Mouse (Mus musculus) hindbrain, embryonic 14.5 days (tissue): Measurements from ENCODE around the gene Cmtm2b. TPM values are rescaled to one million over a fixed set of nuclear protein-coding genes. Genes with fewer than 3 reads are reported as not detected.
A peak's percentile ranks its signal among the peaks of the same experiment; 100 is the strongest.
"Not testable (repeated sequence)": the region's sequence is repeated elsewhere in the genome, so short reads cannot be mapped to it uniquely, and the experiment has no call there.

Source experiments
- ATAC-seq: fragments of 200-750 bp; cut with Nextera tagmentation; 2 replicates; pipeline ENCODE4 v1.8.0; 2017; ENCODE audit warnings: moderate number of reproducible peaks, mild to moderate bottlenecking, moderate TSS enrichment, moderate library complexity; ENCODE audit not compliant: low FRiP score
- DNase-seq: peaks from one replicate; pipeline ENCODE4 v3.0.0-alpha.2; 2015; ENCODE audit warnings: low spot score
- H3K27ac ChIP-seq: fragments of 300-500 bp; sonication (generic); 2 replicates; pipeline ENCODE4 v1.5.1; 2014; ENCODE audit warnings: mild to moderate bottlenecking, moderate library complexity
- H3K27me3 ChIP-seq: fragments of 300-500 bp; sonication (generic); 2 replicates; pipeline ENCODE4 v1.6.1; 2014; ENCODE audit warnings: mild to moderate bottlenecking, low read length, mixed read lengths; ENCODE audit not compliant: control insufficient read depth, insufficient read depth
- H3K36me3 ChIP-seq: fragments of 300-500 bp; sonication (generic); replicated peaks from 2 replicates; pipeline ENCODE4 v1.6.1; 2014; ENCODE audit not compliant: control insufficient read depth, insufficient read depth
- H3K4me1 ChIP-seq: fragments of 300-500 bp; sonication (generic); replicated peaks from 2 replicates; pipeline ENCODE4 v1.6.1; 2014; ENCODE audit warnings: antibody characterized with exemption, low read length, mixed read lengths; ENCODE audit not compliant: control insufficient read depth, insufficient read depth
- H3K4me2 ChIP-seq: fragments of 300-500 bp; sonication (generic); replicated peaks from 2 replicates; pipeline ENCODE4 v1.6.1; 2014; ENCODE audit warnings: mild to moderate bottlenecking, moderate library complexity
- H3K4me3 ChIP-seq: fragments of 300-500 bp; sonication (generic); replicated peaks from 2 replicates; pipeline ENCODE4 v1.5.1; 2014; ENCODE audit warnings: mild to moderate bottlenecking, low read length
- H3K9ac ChIP-seq: fragments of 300-500 bp; sonication (generic); 2 replicates; pipeline ENCODE4 v1.6.1; 2014
- H3K9me3 ChIP-seq: fragments of 300-500 bp; sonication (generic); 2 replicates; pipeline ENCODE4 v1.6.1; 2016; ENCODE audit warnings: low read length; ENCODE audit not compliant: control insufficient read depth
- WGBS: fragments of 180-500 bp; shearing (Covaris S2); extraction: QIAGEN DNeasy Blood & Tissue Kit; methylation state at CpG from one replicate; pipeline ENCODE4 v1.1.7; 2014; 5-methylcytosine and 5-hydroxymethylcytosine counted together
- polyA plus RNA-seq: library from polyadenylated mRNA; unstranded; fragments of >200 nt; fragmentation: Nextera tagmentation; extraction: Ambion mirVana; gene quantifications from 2 replicates; pipeline ENCODE4 v1.2.1, GENCODE M21; 2014

The Cmtm2b gene
- not detected in 2 replicates for polyA plus RNA-seq

DNA sequence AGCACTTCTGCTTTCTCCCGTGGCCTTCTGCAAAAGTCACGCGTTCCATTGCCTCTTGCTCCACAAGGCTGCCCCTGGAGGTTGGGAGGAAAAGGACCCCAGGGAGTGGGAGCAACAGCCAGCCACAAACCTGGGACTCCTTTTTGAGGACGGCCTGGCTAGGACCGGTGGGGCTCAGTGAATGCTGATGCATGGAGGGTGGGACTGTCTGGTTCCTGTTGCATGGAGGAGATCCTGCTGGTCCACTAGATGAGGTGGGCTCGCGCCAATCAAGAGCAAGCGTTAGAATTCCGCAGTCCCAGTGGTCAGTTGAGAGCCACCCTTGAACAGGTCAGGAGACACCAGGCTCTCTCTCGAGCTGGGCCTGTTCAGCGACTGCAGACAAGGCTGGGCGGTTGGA is at the start of gene Cmtm2b:
TSS of gene Cmtm2b (plus strand) at position 301 of the 400 bp plus-strand sequence.
- ATAC-seq, H3K4me2 ChIP-seq, DNase-seq, H3K4me3 ChIP-seq, H3K9me3 ChIP-seq, H3K9ac ChIP-seq, H3K36me3 ChIP-seq, H3K27ac ChIP-seq, H3K27me3 ChIP-seq, H3K4me1 ChIP-seq: not testable (repeated sequence)
- 84% methylated on average over 12 of the region's 12 CpGs for WGBS

DNA sequence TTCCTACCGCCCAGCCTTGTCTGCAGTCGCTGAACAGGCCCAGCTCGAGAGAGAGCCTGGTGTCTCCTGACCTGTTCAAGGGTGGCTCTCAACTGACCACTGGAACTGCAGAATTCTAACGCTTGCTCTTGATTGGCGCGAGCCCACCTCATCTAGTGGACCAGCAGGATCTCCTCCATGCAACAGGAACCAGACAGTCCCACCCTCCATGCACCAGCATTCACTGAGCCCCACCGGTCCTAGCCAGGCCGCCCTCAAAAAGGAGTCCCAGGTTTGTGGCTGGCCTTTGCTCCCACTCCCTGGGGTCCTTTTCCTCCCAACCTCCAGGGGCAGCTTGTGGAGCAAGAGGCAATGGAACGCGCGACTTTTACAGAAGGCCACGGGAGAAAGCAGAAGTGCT is 28.9 kb upstream of the Cmtm2b start, which contains the start of gene Cmtm2a:
TSS of gene Cmtm2a (minus strand) at position 101 of the 400 bp plus-strand sequence.
- H3K4me1 ChIP-seq, H3K27ac ChIP-seq, H3K9me3 ChIP-seq, DNase-seq, ATAC-seq, H3K9ac ChIP-seq, H3K4me2 ChIP-seq, H3K36me3 ChIP-seq, H3K27me3 ChIP-seq, H3K4me3 ChIP-seq: not testable (repeated sequence)
- WGBS = 92% methylated on average over 12 of the region's 12 CpGs

DNA sequence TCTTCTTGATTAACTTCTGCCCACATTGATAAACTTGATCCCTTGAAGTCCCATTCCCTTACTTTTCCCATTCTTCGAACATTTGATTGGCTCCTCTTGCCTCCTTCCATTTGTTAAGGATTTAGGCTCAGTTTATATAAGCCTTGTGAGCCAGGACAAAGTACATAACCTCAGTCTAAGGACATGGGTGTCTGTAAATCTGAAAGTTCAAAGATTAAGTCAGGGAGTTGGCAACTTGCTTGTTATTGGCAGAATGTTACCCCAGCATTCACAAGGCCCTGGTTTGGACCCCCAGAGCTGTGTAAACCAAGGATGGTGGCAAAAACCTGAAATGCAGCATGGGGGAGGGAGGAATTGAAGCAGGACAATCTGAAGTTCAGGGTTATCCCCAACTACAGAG is 27.6 kb upstream of the Cmtm2b start:
- no peaks in the 10 kb centered on the region for H3K9me3 ChIP-seq
- no peaks in the 10 kb centered on the region for H3K4me1 ChIP-seq
- no peak overlapping the region for H3K4me2 ChIP-seq
- no peak overlapping the region for H3K4me3 ChIP-seq
- H3K27ac ChIP-seq = no peak overlapping the region
- H3K27me3 ChIP-seq = no peaks in the 10 kb centered on the region
- ATAC-seq = no peak
- no peak overlapping the region for H3K9ac ChIP-seq
- no peak for DNase-seq
- H3K36me3 ChIP-seq = no peaks in the 10 kb centered on the region
- WGBS = 91% methylated on average over 1 of the region's 1 CpGs

DNA sequence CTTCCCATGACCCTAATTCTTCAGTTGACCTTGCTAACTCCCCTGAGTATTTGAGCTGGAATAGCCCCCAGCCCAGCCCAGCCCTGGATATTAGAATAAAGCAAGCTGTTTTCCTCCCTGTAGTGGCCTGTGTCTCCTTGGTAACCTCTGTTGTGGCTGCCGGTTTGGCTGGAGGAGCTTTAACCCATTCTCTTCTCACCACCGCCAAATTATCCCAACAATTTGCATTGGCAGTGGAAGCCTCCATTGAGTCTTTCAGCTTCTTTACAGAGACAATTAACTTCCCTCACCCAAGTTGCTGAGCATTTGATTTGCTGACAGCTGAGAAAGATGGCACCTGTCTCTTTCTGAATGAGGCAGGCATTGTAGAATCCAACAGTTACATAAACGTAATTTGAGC is 20.5 kb upstream of the Cmtm2b start:
- H3K9me3 ChIP-seq, H3K27me3 ChIP-seq, H3K4me2 ChIP-seq, H3K36me3 ChIP-seq, H3K4me1 ChIP-seq, H3K4me3 ChIP-seq, H3K9ac ChIP-seq: not testable (repeated sequence)
- WGBS = 2% methylated on average over 3 of the region's 3 CpGs
- peak overlapping the region; percentile 14; the same call in 1 of the 2 replicates for H3K27ac ChIP-seq
- ATAC-seq = peak; percentile 60; the same call in 1 of the 2 replicates
- DNase-seq = peak; percentile 36

DNA sequence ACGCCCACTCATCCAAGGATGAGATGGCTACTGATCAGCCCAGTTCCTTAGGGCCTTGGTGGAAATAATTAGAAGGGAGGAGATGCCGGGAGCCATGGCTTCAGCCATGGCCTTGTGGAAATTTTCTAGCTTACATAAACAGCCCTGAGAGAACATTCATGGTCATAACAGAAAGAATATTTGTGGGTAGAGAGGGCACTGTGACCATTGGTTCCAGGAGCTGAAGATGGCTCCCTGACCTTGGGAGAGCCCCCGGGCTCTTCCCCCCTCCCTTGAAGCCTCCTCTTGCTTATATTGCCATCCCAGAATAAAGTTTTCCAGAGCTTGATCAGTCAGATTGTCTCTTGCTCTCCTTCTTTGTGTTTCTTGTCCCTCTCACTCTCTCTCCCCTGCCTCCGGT is 19.5 kb upstream of the Cmtm2b start:
- H3K4me2 ChIP-seq, H3K4me3 ChIP-seq, H3K27me3 ChIP-seq, H3K27ac ChIP-seq, DNase-seq, H3K9me3 ChIP-seq, ATAC-seq, H3K9ac ChIP-seq, H3K36me3 ChIP-seq, H3K4me1 ChIP-seq: not testable (repeated sequence)
- WGBS = 93% methylated on average over 4 of the region's 4 CpGs

DNA sequence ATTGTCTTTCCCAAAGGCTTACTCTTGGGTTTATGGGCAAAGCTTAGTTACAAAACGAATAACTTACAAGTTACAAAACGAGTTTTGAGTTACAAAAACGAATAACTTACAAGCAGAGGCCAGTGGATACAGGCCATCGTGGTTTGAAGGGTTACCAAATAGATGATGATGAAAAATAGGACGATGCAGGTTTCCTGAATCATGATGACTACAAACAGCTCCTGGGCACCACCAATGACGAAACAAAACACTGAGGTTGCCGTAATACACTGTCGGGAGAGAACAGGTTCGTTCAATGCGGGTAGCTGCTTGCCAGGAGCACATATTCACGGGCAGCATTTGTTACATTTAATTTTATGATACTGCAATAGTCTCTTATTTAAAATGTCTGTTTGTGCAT is 17.1 kb upstream of the Cmtm2b start:
- DNase-seq = no peak
- WGBS = 90% methylated on average over 11 of the region's 11 CpGs
- H3K9ac ChIP-seq = no peak overlapping the region
- H3K4me3 ChIP-seq = no peak overlapping the region
- no peak for ATAC-seq
- H3K9me3 ChIP-seq = no peaks in the 10 kb centered on the region
- H3K27ac ChIP-seq = no peak overlapping the region
- H3K4me2 ChIP-seq = no peak overlapping the region
- H3K36me3 ChIP-seq = no peaks in the 10 kb centered on the region
- no peaks in the 10 kb centered on the region for H3K27me3 ChIP-seq
- H3K4me1 ChIP-seq = peaks cover 7% of the 10 kb centered on the region; the same call in 1 of the 2 replicates

DNA sequence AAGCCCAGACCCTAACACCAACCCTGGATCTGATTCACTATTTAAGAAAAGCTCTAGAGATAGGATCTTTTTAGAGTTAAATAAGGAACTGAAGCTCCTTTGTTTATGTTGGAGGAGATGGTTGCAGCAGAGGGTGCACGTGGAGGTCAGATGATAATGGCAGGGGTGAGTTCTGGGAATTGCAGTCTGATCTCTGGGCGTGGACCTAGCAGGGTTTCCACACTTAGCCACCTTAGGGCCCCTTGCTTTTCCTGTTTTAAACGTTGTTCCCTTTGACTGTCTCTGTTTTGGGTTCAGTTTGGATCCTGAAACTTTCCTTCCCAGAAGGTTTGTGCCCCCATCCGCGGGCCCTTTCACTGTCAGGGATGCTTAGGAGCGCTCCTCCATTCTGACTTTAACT is 13.7 kb upstream of the Cmtm2b start:
- DNase-seq, H3K9ac ChIP-seq, H3K4me2 ChIP-seq, H3K36me3 ChIP-seq, H3K4me3 ChIP-seq, H3K4me1 ChIP-seq, H3K27me3 ChIP-seq, H3K27ac ChIP-seq, H3K9me3 ChIP-seq, ATAC-seq: not testable (repeated sequence)
- 59% methylated on average over 6 of the region's 6 CpGs for WGBS

DNA sequence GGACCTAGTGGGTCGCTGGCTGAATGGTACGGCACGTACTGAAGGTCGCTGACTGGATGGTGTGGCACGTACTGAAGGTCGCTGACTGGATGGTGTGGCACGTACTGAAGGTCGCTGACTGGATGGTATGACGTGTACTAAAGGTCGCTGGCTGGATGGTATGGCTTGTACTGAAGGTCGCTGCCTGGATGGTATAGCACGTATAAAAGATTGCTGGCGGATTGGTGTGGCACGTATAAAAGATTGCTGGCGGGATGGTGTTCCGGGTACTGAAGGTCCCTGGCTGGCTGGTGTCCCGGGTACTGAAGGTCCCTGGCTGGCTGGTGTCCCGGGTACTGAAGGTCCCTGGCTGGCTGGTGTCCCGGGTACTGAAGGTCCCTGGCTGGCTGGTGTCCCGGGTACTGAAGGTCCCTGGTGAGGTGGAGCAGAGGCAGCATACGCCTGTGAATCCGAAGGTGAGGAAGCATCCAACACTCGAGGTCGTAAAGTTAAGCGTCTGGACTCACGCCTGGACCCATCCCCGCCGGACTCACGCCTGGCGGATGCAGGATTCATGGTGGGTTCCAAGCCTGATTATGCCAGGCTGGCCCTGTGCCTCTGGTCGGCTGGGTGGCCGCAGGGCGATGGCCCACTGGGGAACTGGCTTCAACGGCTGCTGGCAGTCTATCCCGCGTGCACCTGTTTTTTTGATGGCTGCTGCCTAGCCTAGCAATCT is 12.4 kb upstream of the Cmtm2b start, which contains the start of the genes Gm45711 and Cmtm1:
TSS of gene Gm45711 (minus strand) at position 641 of the 715 bp plus-strand sequence.
TSS of gene Cmtm1 (minus strand) at position 705 of the 715 bp plus-strand sequence.
- not testable (repeated sequence) for DNase-seq

DNA sequence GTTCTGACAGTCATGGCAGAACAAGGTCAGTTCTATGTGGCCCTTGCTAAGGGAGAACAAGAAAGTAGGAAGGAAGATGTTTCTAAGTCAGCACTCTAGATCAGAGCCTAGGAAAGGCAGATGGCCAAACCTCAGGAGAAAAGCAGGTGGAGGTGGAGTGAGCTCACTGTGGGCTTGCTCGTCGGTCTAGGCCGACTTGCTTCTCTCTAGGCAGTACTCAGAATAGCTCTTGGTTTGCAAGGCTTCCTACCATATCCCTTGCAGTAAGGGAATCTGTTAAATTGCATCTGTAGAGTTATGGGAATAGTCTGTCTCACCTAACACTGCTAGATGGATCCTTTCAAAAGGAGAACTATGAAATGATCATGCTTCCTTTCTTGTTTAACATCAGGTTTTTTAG is 10.0 kb upstream of the Cmtm2b start:
- WGBS = 84% methylated on average over 3 of the region's 3 CpGs
- DNase-seq, H3K4me3 ChIP-seq, H3K4me1 ChIP-seq, H3K4me2 ChIP-seq, H3K27ac ChIP-seq, H3K36me3 ChIP-seq, H3K27me3 ChIP-seq, ATAC-seq, H3K9ac ChIP-seq, H3K9me3 ChIP-seq: not testable (repeated sequence)

More for the DNA sequence above, 12.4 kb upstream of the Cmtm2b start, which contains the start of the genes Gm45711 and Cmtm1:
- not testable (repeated sequence) for H3K36me3 ChIP-seq, ATAC-seq, H3K4me3 ChIP-seq, H3K4me2 ChIP-seq, H3K27me3 ChIP-seq, H3K27ac ChIP-seq, H3K9ac ChIP-seq, H3K4me1 ChIP-seq, H3K9me3 ChIP-seq
- 88% methylated on average over 36 of the region's 36 CpGs for WGBS
